Mouse (Mus musculus): ENCODE measurements at regions not wholly inside any gene's neighbourhood (a gene's known extent, or its start where the extent isn't known, plus 50 kb on each side); places are given as distances from the start of the nearest gene placed in this dataset. TPM values are rescaled to one million over a fixed set of nuclear protein-coding genes. Genes with fewer than 3 reads are reported as not detected.

DNA sequence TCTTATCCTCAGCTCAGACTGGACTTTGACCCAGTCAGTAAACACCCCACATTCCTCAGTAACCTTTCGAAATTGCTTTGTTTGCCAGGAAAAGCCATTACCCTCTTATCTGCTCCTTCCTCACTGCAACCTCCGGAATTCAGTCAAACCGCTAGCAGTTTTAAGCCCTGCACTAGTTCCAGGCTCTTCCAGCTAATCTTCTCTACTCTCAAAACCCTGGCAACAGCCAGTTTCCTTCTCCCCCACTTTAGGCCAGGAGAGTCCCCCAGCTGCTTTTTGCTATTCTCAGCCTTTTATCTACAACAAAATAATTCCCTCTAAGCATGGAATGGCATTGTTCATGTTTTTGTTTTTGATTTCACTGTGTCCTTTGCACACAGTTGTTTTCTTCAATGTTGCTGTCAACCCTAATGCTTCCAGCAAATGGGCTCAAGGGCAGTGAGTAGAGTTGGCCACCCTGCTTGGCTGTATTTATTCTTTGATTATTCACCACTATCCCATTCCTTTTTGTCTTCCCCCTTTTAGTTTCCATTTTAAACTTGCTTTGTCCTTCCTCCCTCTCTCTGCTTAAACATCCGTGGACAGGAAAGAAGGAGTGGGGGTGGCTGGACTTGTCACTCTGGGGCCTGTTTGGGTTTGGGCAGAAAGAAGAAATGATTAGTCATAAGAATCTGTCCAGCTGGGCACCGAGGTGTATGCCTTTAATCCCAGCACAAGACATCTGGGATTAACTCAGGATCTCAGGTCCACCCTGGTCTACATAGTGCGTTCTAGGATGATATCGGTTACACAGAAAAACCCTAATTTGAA, 73.5 kb upstream of the Zcchc13 start:
- Histone ChIP-seq H3K36me3 (ENCODE audit: control insufficient read depth, insufficient read depth, low read length) (no peaks in the 10 kb centered on the region), H3K9ac (ENCODE audit: low read depth, low read length) (no peak overlapping the region), H3K27me3 (ENCODE audit: control insufficient read depth, insufficient read depth, low read length) (no peaks in the 10 kb centered on the region), H3K4me2 (replicated peaks; ENCODE audit: low read depth, low read length) (no peak overlapping the region), H3K27ac (ENCODE audit: low read depth, low read length) (no peak overlapping the region), H3K9me3 (ENCODE audit: control insufficient read depth, low read length) (no peaks in the 10 kb centered on the region), H3K4me1 (ENCODE audit: control insufficient read depth, insufficient read depth, low read length) (no peaks in the 10 kb centered on the region), H3K4me3 (ENCODE audit: low read length) (no peak overlapping the region)
- 59% methylated on average over 7 of the region's 7 CpGs for whole genome bisulfite sequencing
- ATAC-seq (ENCODE audit: low FRiP score, low TSS enrichment), result no peak

DNA sequence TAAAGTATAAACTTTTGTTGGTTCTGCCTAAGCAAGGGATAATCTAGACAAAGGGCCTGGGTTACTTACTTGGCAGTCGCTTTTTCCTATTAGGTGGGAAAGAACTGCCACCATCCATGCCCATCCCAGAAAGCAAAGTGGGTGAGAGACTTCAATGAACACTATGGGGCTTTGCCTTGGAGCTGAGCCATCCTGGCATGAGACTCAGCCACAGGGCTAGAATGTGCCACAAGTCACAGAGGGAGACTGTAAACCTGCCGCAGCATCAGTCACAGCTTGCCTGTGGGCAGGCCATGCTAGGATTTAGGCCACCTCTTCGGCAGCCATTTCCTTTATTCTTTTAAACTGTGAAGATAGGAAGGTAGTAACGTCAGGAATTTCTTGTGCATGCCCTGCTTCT, 72.9 kb upstream of the Zcchc13 start:
- H3K9me3 ChIP-seq (ENCODE audit: control insufficient read depth, low read length), result no peaks in the 10 kb centered on the region
- H3K36me3 ChIP-seq (ENCODE audit: control insufficient read depth, insufficient read depth, low read length), result no peaks in the 10 kb centered on the region
- no peak overlapping the region for H3K27ac ChIP-seq (ENCODE audit: low read depth, low read length)
- ATAC-seq (ENCODE audit: low FRiP score, low TSS enrichment), result no peak
- H3K4me3 ChIP-seq (ENCODE audit: low read length), result no peak overlapping the region
- no peaks in the 10 kb centered on the region for H3K4me1 ChIP-seq (ENCODE audit: control insufficient read depth, insufficient read depth, low read length)
- 87% methylated on average over 4 of the region's 4 CpGs for WGBS
- H3K27me3 ChIP-seq (ENCODE audit: control insufficient read depth, insufficient read depth, low read length), result no peaks in the 10 kb centered on the region
- H3K9ac ChIP-seq (ENCODE audit: low read depth, low read length), result no peak overlapping the region
- no peak overlapping the region for H3K4me2 ChIP-seq (replicated peaks; ENCODE audit: low read depth, low read length)

DNA sequence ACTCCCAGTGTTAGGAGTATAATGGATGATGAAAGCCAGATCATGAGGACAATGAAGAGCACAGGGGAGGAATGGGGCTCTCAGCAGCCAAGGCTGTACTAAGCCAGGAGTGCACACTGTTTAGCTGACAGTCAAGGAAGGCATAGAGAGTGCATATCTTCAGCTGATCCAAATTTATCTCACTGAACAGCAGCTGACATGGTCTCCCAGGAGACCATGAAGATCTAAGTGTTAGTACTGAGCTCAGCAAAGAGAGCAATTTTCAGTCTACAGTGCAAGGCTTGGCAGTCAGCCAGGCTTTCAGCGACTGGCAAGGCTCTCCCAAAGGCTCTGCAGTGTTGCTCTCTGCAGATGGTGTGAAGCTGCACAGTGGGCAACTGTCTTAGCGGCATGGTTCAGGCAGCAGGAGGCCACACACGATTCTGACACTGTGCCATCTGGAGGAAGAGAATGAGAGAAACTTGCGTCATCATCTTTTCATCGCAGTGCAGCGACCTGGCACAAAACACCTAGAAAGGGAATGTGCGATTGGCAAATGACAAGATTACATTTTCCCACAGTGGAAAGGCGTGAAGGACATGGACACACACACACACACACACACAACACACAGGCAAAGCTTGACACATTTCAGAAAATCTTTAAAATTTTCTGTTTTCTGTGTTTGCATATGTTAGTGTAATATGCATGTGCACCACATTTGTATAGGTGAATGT, 66.7 kb upstream of the Zcchc13 start:
- Histone ChIP-seq H3K27ac (ENCODE audit: low read depth, low read length) (no peak overlapping the region), H3K9me3 (ENCODE audit: control insufficient read depth, low read length) (no peaks in the 10 kb centered on the region), H3K4me2 (replicated peaks; ENCODE audit: low read depth, low read length) (no peak overlapping the region), H3K27me3 (ENCODE audit: control insufficient read depth, insufficient read depth, low read length) (no peaks in the 10 kb centered on the region), H3K9ac (ENCODE audit: low read depth, low read length) (no peak overlapping the region), H3K36me3 (ENCODE audit: control insufficient read depth, insufficient read depth, low read length) (peaks cover 3% of the 10 kb centered on the region; the same call in 1 of the 2 replicates), H3K4me3 (ENCODE audit: low read length) (no peak overlapping the region), H3K4me1 (ENCODE audit: control insufficient read depth, insufficient read depth, low read length) (no peaks in the 10 kb centered on the region)
- 86% methylated on average over 8 of the region's 8 CpGs for WGBS
- ATAC-seq (ENCODE audit: low FRiP score, low TSS enrichment), result peak; percentile 32; the same call in 1 of the 2 replicates

DNA sequence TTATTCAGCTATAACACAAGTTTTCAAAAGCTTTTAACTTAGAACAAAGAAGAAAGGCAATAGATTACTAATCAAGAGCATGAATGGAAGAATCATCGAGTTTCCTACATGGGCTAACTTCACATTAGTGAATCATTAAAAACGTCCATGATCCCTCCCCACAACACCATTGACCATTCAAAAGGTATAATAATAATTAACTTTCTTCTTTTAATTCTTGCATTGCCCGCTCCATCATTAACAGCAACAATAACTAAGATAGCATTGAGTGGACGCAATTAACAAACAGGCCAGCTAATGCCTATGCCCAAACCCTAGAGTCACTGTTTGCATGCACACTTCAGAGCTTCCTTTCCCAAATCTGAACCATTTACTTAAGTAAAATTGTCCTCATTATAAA, 57.0 kb upstream of the Zcchc13 start:
- no peak for ATAC-seq (ENCODE audit: low FRiP score, low TSS enrichment)
- H3K27me3 ChIP-seq (ENCODE audit: control insufficient read depth, insufficient read depth, low read length), result no peaks in the 10 kb centered on the region
- no peak overlapping the region for H3K4me3 ChIP-seq (ENCODE audit: low read length)
- no peaks in the 10 kb centered on the region for H3K4me1 ChIP-seq (ENCODE audit: control insufficient read depth, insufficient read depth, low read length)
- H3K4me2 ChIP-seq (replicated peaks; ENCODE audit: low read depth, low read length), result no peak overlapping the region
- H3K36me3 ChIP-seq (ENCODE audit: control insufficient read depth, insufficient read depth, low read length), result peaks cover under 1% of the 10 kb centered on the region; the same call in 1 of the 2 replicates
- H3K27ac ChIP-seq (ENCODE audit: low read depth, low read length), result no peak overlapping the region
- 83% methylated on average over 4 of the region's 4 CpGs for WGBS
- no peak overlapping the region for H3K9ac ChIP-seq (ENCODE audit: low read depth, low read length)
- no peaks in the 10 kb centered on the region for H3K9me3 ChIP-seq (ENCODE audit: control insufficient read depth, low read length)

DNA sequence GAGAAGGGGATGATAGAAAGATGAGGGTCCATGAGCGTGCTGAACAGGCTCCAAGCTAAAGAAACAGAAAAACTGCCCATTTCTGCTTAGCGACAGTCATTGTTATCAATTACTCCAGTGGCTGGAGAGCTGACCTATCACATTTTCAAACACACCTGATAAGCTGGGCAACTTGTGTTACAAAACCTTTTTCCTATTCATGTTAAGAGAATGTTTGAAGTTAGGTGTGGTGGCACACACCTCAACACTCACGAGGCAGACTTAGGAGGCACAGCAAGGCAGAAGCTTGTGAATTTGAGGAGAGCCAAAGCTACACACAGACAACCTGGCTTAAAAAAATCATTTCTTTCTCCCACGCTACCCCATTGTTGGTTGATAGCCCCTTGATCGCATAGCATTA, 50.9 kb upstream of the Zcchc13 start:
- Histone ChIP-seq H3K27me3 (ENCODE audit: control insufficient read depth, insufficient read depth, low read length) (no peaks in the 10 kb centered on the region), H3K9ac (ENCODE audit: low read depth, low read length) (no peak overlapping the region), H3K36me3 (ENCODE audit: control insufficient read depth, insufficient read depth, low read length) (peaks cover 10% of the 10 kb centered on the region; the same call in 1 of the 2 replicates), H3K4me1 (ENCODE audit: control insufficient read depth, insufficient read depth, low read length) (no peaks in the 10 kb centered on the region), H3K4me3 (ENCODE audit: low read length) (no peak overlapping the region), H3K4me2 (replicated peaks; ENCODE audit: low read depth, low read length) (no peak overlapping the region), H3K9me3 (ENCODE audit: control insufficient read depth, low read length) (no peaks in the 10 kb centered on the region), H3K27ac (ENCODE audit: low read depth, low read length) (no peak overlapping the region)
- ATAC-seq (ENCODE audit: low FRiP score, low TSS enrichment), result no peak
- WGBS, result 96% methylated on average over 5 of the region's 5 CpGs

MicroRNAs encoded in the stretch of these regions (microRNA counts, 519-probe panel; counts per million panel counts)
- microRNA mmu-miR-374, result 5,050 counts per million, percentile 42 among the panel's probes with 10 or more counts
- microRNA mmu-miR-421, result 3,434 counts per million, percentile 14 among the panel's probes with 10 or more counts

Small RNAs in the stretch of these regions (microRNA-seq; reads per million reads assigned to microRNA genes)
- not detected for gene Mir374b
- gene Mir374c, result not detected
- 608 reads per million, percentile 74 among the genes with 10 or more reads in this experiment for gene Mir421
